ENCODE assay signal across 11 mouse cellular contexts in the genomic region with DNA sequence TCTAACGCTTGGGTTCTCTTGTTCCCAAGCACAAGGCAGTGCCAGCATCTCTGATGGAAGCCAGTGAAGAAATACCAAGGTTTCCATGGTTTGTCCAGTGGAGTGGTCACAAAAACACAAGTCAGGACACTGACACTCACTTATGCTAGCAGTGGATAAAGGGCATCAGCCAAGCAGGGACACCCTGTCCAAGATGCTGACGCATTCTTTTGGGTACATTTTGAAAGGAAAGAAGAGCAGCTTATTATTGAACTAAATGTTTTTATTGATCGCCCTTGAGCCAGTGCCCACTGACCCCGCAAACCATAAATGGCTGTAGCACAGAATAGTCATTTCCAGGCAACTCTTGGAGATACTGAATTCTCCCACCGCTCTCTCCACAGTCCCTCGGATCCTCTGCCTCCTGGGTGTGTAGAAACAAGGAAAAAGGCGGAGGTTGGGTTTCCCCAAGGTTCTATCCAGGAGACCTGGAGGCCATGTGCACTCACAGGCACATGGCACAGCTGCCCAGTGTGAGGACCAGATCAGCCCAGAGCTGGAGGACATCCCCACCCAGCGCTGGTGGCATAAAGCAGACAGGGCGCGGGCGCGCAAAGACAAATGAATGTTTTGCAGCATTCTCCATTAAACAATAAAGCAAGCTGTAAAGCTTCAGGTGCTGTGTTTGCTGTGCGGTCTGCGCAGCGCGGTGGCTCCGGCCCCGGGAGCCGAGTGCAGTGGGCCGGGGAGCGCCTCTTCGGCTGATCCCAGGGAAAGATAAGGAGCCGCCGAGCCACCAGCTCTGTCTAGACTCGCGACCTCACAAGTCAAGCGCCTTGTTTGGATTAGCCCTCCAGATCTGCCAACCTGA. TPM values are rescaled to one million over a fixed set of nuclear protein-coding genes. Genes with fewer than 3 reads are reported as not detected.
A peak's percentile ranks its signal among the peaks of the same experiment; 100 is the strongest.
DNase-seq lines count a peak whose midpoint lies in the region; ATAC-seq and TF ChIP-seq lines count a peak whose summit lies in the region.
"Had no signal": no experiment of that assay in that cellular context is flagged by ENCODE, and none has a peak within 500 bp of the region (broad histone marks: within the 10 kb centered on the region; RNA-seq: fewer than 3 reads in every experiment).

No protein-coding gene starts in this region.

- peak; percentile 74 for ATAC-seq in lung, embryonic 16.5 days (ENCODE audit: low read depth)
- ATAC-seq in forebrain, embryonic 15.5 days (replicated peaks), result peak; percentile 51
- ATAC-seq in limb, embryonic 15.5 days (ENCODE audit: insufficient number of reproducible peaks, low FRiP score, low TSS enrichment, low read depth), result no peak
- peak; percentile 54 for ATAC-seq in stomach, postnatal 0 days (ENCODE audit: low FRiP score, low TSS enrichment)
- no peak; the same call in 1 of the 2 replicates for ATAC-seq in granulocyte monocyte progenitor cell, adult 5-6 weeks (replicated peaks; ENCODE audit: poor library complexity, severe bottlenecking)
- ATAC-seq in megakaryocyte, adult 5-6 weeks (ENCODE audit: poor library complexity, severe bottlenecking), result no peak

- peak overlapping the region; percentile 31 for H3K4me3 ChIP-seq in lung, embryonic 16.5 days (ENCODE audit: low read length)
- H3K4me3 ChIP-seq in forebrain, embryonic 15.5 days, result peak overlapping the region; percentile 0; the same call in 1 of the 2 replicates
- H3K4me3 ChIP-seq in limb, embryonic 15.5 days, result peak overlapping the region; percentile 13; the same call in 1 of the 2 replicates
- H3K4me3 ChIP-seq in stomach, postnatal 0 days (ENCODE audit: low read depth, low read length), result peak overlapping the region; percentile 19

- no peak overlapping the region for H3K27ac ChIP-seq in lung, embryonic 16.5 days (ENCODE audit: low read length)
- H3K27ac ChIP-seq in forebrain, embryonic 15.5 days (replicated peaks), result no peak overlapping the region
- no peak overlapping the region for H3K27ac ChIP-seq in limb, embryonic 15.5 days
- no peak overlapping the region for H3K27ac ChIP-seq in stomach, postnatal 0 days (replicated peaks)

- WGBS in lung, embryonic 16.5 days, result 8% methylated on average over 27 of the region's 27 CpGs
- WGBS in forebrain, embryonic 15.5 days, result 5% methylated on average over 27 of the region's 27 CpGs
- WGBS in limb, embryonic 15.5 days, result 7% methylated on average over 27 of the region's 27 CpGs
- 18% methylated on average over 27 of the region's 27 CpGs for WGBS in stomach, postnatal 0 days

- peaks cover 38% of the 10 kb centered on the region for H3K27me3 ChIP-seq in lung, embryonic 16.5 days (ENCODE audit: control insufficient read depth, insufficient read depth, low read depth, low read length)
- H3K27me3 ChIP-seq in forebrain, embryonic 15.5 days, result peaks cover 64% of the 10 kb centered on the region
- H3K27me3 ChIP-seq in limb, embryonic 15.5 days, result peaks cover 53% of the 10 kb centered on the region
- H3K27me3 ChIP-seq in stomach, postnatal 0 days (ENCODE audit: control insufficient read depth, insufficient read depth, low read length), result no peaks in the 10 kb centered on the region

- H3K4me2 ChIP-seq in lung, embryonic 16.5 days (ENCODE audit: low read depth, low read length), result peak overlapping the region; percentile 56
- H3K4me2 ChIP-seq in forebrain, embryonic 15.5 days (replicated peaks), result peak overlapping the region; percentile 24; the same call in 1 of the 2 replicates
- peak overlapping the region; percentile 24; the same call in 1 of the 2 replicates for H3K4me2 ChIP-seq in limb, embryonic 15.5 days
- peak overlapping the region; percentile 57 for H3K4me2 ChIP-seq in stomach, postnatal 0 days (replicated peaks; ENCODE audit: low read depth)

- H3K36me3 ChIP-seq in lung, embryonic 16.5 days (ENCODE audit: control insufficient read depth, insufficient read depth, low read length), result no peaks in the 10 kb centered on the region
- H3K36me3 ChIP-seq in forebrain, embryonic 15.5 days, result no peaks in the 10 kb centered on the region
- no peaks in the 10 kb centered on the region for H3K36me3 ChIP-seq in limb, embryonic 15.5 days
- H3K36me3 ChIP-seq in stomach, postnatal 0 days (ENCODE audit: control insufficient read depth, insufficient read depth, low read length), result no peaks in the 10 kb centered on the region

- TF ChIP-seq EP300 in stomach, postnatal 0 days (optimal IDR thresholded peaks at IDR 0.05), result no peak

- 0 out of 2 replicates have a peak overlapping the region, but pooled peaks have one; percentile 7 for H3K9ac ChIP-seq in lung, embryonic 16.5 days (ENCODE audit: low read length)
- H3K9ac ChIP-seq in forebrain, embryonic 15.5 days (replicated peaks), result no peak overlapping the region
- no peak overlapping the region for H3K9ac ChIP-seq in limb, embryonic 15.5 days
- H3K9ac ChIP-seq in stomach, postnatal 0 days (ENCODE audit: low read length), result no peak overlapping the region

- no peaks in the 10 kb centered on the region for H3K9me3 ChIP-seq in lung, embryonic 16.5 days (ENCODE audit: control insufficient read depth, low read length)
- no peaks in the 10 kb centered on the region for H3K9me3 ChIP-seq in forebrain, embryonic 15.5 days
- no peaks in the 10 kb centered on the region for H3K9me3 ChIP-seq in limb, embryonic 15.5 days
- no peaks in the 10 kb centered on the region for H3K9me3 ChIP-seq in stomach, postnatal 0 days (ENCODE audit: control insufficient read depth, low read length)

- H3K4me1 ChIP-seq in lung, embryonic 16.5 days (replicated peaks; ENCODE audit: control insufficient read depth, insufficient read depth, low read length), result peaks cover 6% of the 10 kb centered on the region
- H3K4me1 ChIP-seq in forebrain, embryonic 15.5 days, result peaks cover 14% of the 10 kb centered on the region; the same call in 1 of the 2 replicates
- peaks cover 11% of the 10 kb centered on the region for H3K4me1 ChIP-seq in limb, embryonic 15.5 days
- H3K4me1 ChIP-seq in stomach, postnatal 0 days (replicated peaks; ENCODE audit: control insufficient read depth, insufficient read depth), result no peaks in the 10 kb centered on the region

- TF ChIP-seq CTCF in stomach, postnatal 0 days (IDR thresholded peaks at IDR 0.05; ENCODE audit: low read depth), result no peak

- no peak for DNase-seq in lung, postnatal 25 days (ENCODE audit: low spot score)
- DNase-seq in stomach, postnatal 0 days (ENCODE audit: low spot score), result peak; percentile 40
- no peak for DNase-seq in right cerebral cortex, adult 2 months (ENCODE audit: low spot score in 2 of 2)
- DNase-seq: cerebellum, adult 8-10 months; gastrocnemius, postnatal 10 days had no signal

RNA-seq across cellular contexts. Expression of a gene that starts 16.0 kb away (rescaled TPM):
- 2.0 and 3.2 TPM in 2 replicates for polyA plus RNA-seq in lung, embryonic 16.5 days (2015; fragmentation: Nextera tagmentation; extraction: Ambion mirVana)
- 58.1 and 65.4 TPM in 2 replicates for polyA plus RNA-seq in forebrain, embryonic 15.5 days (2015; fragmentation: Nextera tagmentation; extraction: Ambion mirVana)
- polyA plus RNA-seq in limb, embryonic 15.5 days (2015; fragmentation: Nextera tagmentation; extraction: Ambion mirVana), result 1.1 and 1.5 TPM in 2 replicates
- polyA plus RNA-seq in stomach, postnatal 0 days (2015; fragmentation: Nextera tagmentation; extraction: Ambion mirVana), result 18.0 and 19.0 TPM in 2 replicates
- total RNA-seq in granulocyte monocyte progenitor cell, adult 5-6 weeks (2014; fragmentation: Nextera tagmentation), result not detected in 2 replicates
- not detected in 2 replicates for total RNA-seq in granulocyte monocyte progenitor cell, adult 5-6 weeks (2017)
- total RNA-seq in megakaryocyte, adult 5-6 weeks (2015), result not detected in 2 replicates
- not detected in 2 replicates for total RNA-seq in megakaryocyte, adult 5-6 weeks (2017)
- total RNA-seq: liver, adult 2 months had no signal
- polyA plus RNA-seq: liver, adult 2 months had no signal

Comparison
In these comparisons a context has a peak if more than half of its experiments do, and no peak if none do; other contexts are left out.
1. ATAC-seq: peak in lung, embryonic 16.5 days (single experiment), forebrain, embryonic 15.5 days (single experiment) and stomach, postnatal 0 days (single experiment); none in limb, embryonic 15.5 days (single experiment), granulocyte monocyte progenitor cell, adult 5-6 weeks (single experiment) and megakaryocyte, adult 5-6 weeks (single experiment).
2. Peak in every context shown above with its lines, with median percentiles within 50 percentile points of each other: H3K4me2 ChIP-seq and H3K4me3 ChIP-seq.